Mouse (Mus musculus): Measurements from ENCODE around the gene Adal. TPM values are rescaled to one million over a fixed set of nuclear protein-coding genes. Genes with fewer than 3 reads are reported as not detected.
"Not testable (repeated sequence)": the region's sequence is repeated elsewhere in the genome, so short reads cannot be mapped to it uniquely, and the experiment has no call there.

The Adal gene
- 20.7 and 22.1 TPM in 2 replicates for polyA plus RNA-seq (2015; fragmentation: Nextera tagmentation; extraction: Ambion mirVana)

DNA sequence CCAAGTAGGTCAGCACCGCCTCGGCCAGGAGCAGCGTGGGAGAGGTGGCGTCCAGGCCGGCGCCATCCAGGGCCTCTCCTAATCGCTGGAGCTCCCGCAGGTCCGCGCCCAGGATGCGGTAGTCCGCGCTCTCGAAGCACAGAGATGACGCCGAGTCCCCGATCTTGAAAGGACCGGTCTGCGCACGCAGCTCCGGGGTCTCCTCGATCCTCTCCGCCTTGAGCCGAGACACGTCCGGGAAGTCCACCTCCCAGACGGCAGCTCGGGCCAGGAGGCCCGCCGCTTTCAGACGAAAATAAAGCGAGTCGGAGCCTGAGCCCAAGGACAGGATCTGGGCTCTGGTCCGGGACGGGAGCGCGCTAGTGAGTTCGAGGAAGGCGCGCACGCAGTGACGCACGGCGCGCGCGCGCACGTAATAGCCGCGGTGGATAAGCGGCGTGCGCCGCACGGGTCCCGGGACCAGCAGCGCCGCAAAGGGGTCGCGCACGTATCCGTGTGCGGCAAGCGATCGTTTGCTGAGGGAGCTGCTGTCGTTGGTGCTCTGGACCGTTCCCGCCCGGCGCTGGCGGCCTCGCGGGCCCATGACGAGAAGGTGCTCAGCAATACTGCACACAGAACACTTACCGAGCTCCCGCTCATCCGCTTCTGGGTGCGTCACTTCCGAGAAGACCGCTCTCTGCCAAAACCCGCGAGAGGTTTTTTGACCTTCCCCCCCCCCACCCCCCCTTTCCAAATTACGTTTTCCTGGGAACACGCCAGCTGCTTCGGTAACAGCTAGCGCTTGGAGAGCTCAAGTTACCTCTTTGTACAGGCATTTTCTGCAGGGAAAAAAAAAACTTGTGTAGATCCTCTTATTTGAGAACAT lies at the start of gene Adal, which contains the start of gene Lcmt2:
Gene Adal (plus strand): TSS at position 411 of the 865 bp plus-strand sequence.
Gene Lcmt2 (minus strand): TSS at position 636 of the 865 bp plus-strand sequence.
- under 1% methylated on average over 87 of the region's 87 CpGs for WGBS
- peaks cover 27% of the 10 kb centered on the region for H3K4me1 ChIP-seq

GRCm38 (mm10) chr2:121102051-121102450 lies 38.2 kb upstream of the Adal start:
- no peak for ATAC-seq (ENCODE audit: low FRiP score, low read depth)
- no peak overlapping the region for H3K4me3 ChIP-seq
- H3K9me3 ChIP-seq, result no peaks in the 10 kb centered on the region
- H3K36me3 ChIP-seq, result no peaks in the 10 kb centered on the region
- no peaks in the 10 kb centered on the region for H3K27me3 ChIP-seq
- H3K9ac ChIP-seq, result no peak overlapping the region
- H3K4me2 ChIP-seq (replicated peaks), result no peak overlapping the region
- H3K27ac ChIP-seq, result no peak overlapping the region
- no peaks in the 10 kb centered on the region for H3K4me1 ChIP-seq
- WGBS, result 34% methylated on average over 9 of the region's 9 CpGs

More for the DNA sequence above, at the start of gene Adal, which contains the start of gene Lcmt2:
- H3K4me2 ChIP-seq (replicated peaks), result peak within 1 kb of the TSS; percentile 94
- peaks cover 11% of the 10 kb centered on the region; the same call in 1 of the 2 replicates for H3K9me3 ChIP-seq
- no peaks in the 10 kb centered on the region for H3K27me3 ChIP-seq
- peak; percentile 95 for ATAC-seq (ENCODE audit: low FRiP score, low read depth)
- H3K27ac ChIP-seq, result peak within 1 kb of the TSS; percentile 98
- peaks cover 40% of the 10 kb centered on the region for H3K36me3 ChIP-seq
- peak within 1 kb of the TSS; percentile 73 for H3K4me3 ChIP-seq
- H3K9ac ChIP-seq, result peak within 1 kb of the TSS; percentile 91

DNA sequence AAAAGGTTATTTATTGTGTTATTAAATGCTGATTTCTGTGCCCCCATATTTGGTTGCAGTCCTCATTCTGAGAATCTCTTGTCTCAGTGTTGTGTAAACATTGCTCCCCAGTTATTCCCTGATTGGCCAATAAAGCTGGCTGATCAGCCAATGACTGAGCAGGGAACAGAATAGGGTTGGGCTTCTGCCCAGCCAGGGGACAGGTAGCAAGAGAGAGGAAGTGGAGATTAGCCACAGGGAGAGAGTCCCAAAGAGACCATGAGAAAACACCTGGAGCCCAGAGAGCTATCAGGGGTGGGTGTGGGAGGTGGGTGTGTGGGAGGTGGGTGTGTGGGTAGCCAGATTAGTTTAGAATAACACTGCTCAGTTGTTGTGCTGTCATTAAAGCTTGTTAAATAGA lies 34.3 kb upstream of the Adal start:
- Histone ChIP-seq H3K9ac (no peak overlapping the region), H3K27ac (no peak overlapping the region), H3K36me3 (no peaks in the 10 kb centered on the region), H3K4me2 (replicated peaks) (no peak overlapping the region), H3K4me1 (no peaks in the 10 kb centered on the region), H3K27me3 (no peaks in the 10 kb centered on the region), H3K9me3 (no peaks in the 10 kb centered on the region), H3K4me3 (no peak overlapping the region)
- no peak for ATAC-seq (ENCODE audit: low FRiP score, low read depth)

- no peak within 1 kb of the TSS for H3K9ac ChIP-seq
- H3K9me3 ChIP-seq, result no peaks in the 10 kb centered on the region
- no peak within 1 kb of the TSS for H3K4me3 ChIP-seq
- H3K4me2 ChIP-seq (replicated peaks), result no peak within 1 kb of the TSS
- no peaks in the 10 kb centered on the region for H3K36me3 ChIP-seq
- 83% methylated on average over 4 of the region's 4 CpGs for WGBS
- no peak within 1 kb of the TSS for H3K27ac ChIP-seq
- no peaks in the 10 kb centered on the region for H3K4me1 ChIP-seq
- ATAC-seq (ENCODE audit: low FRiP score, low read depth), result no peak
- no peaks in the 10 kb centered on the region for H3K27me3 ChIP-seq
Observed at GRCm38 (mm10) chr2:121109695-121110094, 30.5 kb upstream of the Adal start, which contains the start of gene Tgm7. Tgm7 (minus strand) TSS chr2:121109795.

DNA sequence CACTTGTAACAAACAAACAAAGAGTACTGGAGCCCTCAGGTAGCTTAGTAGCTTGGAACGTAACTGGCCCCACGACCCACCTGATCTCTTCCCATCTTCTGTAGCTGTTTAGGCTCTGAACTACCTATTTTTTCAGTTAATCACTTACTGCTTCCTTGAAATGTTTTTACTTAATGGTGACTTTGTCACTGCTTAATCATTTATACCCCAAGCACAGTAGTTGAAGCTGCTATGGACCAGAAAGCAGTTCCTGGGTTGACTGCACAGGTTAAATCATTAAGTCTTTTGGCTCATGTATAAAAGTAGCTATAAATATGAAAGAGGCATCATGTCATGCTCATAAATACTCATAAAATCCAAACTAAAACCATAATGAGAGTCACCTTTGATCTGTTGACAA lies 24.8 kb upstream of the Adal start:
- 0 out of 2 replicates have a peak, but pooled peaks cover 2% of the 10 kb centered on the region for H3K27me3 ChIP-seq
- WGBS, result 90% methylated on average over 2 of the region's 2 CpGs
- H3K4me3 ChIP-seq, result no peak overlapping the region
- no peak overlapping the region for H3K27ac ChIP-seq
- no peak overlapping the region for H3K4me2 ChIP-seq (replicated peaks)
- no peaks in the 10 kb centered on the region for H3K4me1 ChIP-seq
- H3K36me3 ChIP-seq, result no peaks in the 10 kb centered on the region
- no peak overlapping the region for H3K9ac ChIP-seq
- no peak for ATAC-seq (ENCODE audit: low FRiP score, low read depth)
- no peaks in the 10 kb centered on the region for H3K9me3 ChIP-seq

DNA sequence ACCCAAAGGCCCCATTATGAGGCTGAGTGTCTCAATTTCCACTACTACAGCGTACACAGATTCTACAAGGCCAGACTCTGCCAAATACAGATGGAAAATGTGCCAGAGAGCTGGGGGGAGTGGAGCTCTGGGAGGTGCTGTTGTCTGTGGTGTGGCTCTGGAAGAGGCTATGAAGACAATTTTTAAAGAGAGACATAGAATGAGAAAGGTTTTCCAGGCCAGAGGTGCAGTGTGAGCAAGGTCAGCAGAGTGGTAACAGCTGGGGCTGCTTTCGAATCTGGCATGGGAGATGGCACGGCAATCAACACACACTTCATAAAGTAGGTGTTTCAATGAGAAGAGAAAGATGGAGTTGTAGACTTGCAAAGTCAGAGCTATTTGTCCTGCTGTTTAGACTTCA lies 21.0 kb upstream of the Adal start:
- no peak for ATAC-seq (ENCODE audit: low FRiP score, low read depth)
- Histone ChIP-seq H3K27ac (no peak overlapping the region), H3K9ac (no peak overlapping the region), H3K4me2 (replicated peaks) (no peak overlapping the region), H3K4me3 (no peak overlapping the region), H3K36me3 (no peaks in the 10 kb centered on the region), H3K4me1 (no peaks in the 10 kb centered on the region), H3K9me3 (no peaks in the 10 kb centered on the region), H3K27me3 (0 out of 2 replicates have a peak, but pooled peaks cover 2% of the 10 kb centered on the region)
- WGBS, result 69% methylated on average over 3 of the region's 3 CpGs

DNA sequence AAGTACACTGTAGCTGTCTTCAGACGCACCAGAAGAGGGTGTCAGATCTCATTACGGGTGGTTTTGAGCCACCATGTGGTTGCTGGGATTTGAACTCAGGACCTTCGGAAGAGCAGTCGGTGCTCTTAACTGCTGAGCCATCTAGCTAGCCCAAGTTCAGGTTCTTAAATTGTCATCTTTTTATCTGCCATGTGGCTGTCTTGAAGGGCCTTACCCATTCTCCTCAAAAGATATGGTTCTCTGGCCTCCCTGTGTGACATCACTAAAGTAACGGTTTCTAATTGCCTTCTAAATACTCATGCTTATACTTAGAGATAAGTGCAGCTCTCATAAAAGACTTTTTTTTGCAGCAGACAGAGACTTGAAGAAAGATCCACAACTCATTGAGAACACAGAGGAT lies 13.9 kb upstream of the Adal start:
- not testable (repeated sequence) for H3K4me1 ChIP-seq; ATAC-seq (ENCODE audit: low FRiP score, low read depth); H3K4me3 ChIP-seq; H3K36me3 ChIP-seq; H3K4me2 ChIP-seq (replicated peaks); H3K27me3 ChIP-seq; H3K9me3 ChIP-seq; H3K27ac ChIP-seq; H3K9ac ChIP-seq
- 92% methylated on average over 5 of the region's 5 CpGs for WGBS

DNA sequence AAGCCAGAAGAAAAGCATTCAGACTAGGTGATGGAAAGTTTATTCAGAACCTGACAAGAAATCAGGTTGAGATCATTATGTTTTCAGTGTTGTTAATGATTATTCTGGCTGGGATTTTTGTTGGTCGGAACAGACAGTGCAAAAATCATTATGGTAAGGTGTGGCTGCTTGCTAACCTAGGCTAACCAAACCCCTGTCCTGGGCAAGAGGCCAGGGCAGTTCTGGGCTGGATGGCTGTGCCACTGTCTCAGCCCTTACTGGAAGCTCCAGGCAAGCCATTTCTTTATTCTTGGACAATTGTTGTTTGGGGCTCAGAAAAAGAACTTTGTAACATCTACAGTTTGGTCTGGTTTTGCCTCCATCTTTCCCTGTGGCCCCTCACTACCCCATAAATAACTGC lies 12.7 kb upstream of the Adal start:
- no peaks in the 10 kb centered on the region for H3K9me3 ChIP-seq
- 69% methylated on average over 1 of the region's 1 CpGs for WGBS
- H3K36me3 ChIP-seq, result no peaks in the 10 kb centered on the region
- no peak overlapping the region for H3K27ac ChIP-seq
- no peak overlapping the region for H3K9ac ChIP-seq
- no peak overlapping the region for H3K4me2 ChIP-seq (replicated peaks)
- no peak for ATAC-seq (ENCODE audit: low FRiP score, low read depth)
- no peaks in the 10 kb centered on the region for H3K27me3 ChIP-seq
- no peak overlapping the region for H3K4me3 ChIP-seq
- H3K4me1 ChIP-seq, result no peaks in the 10 kb centered on the region

DNA sequence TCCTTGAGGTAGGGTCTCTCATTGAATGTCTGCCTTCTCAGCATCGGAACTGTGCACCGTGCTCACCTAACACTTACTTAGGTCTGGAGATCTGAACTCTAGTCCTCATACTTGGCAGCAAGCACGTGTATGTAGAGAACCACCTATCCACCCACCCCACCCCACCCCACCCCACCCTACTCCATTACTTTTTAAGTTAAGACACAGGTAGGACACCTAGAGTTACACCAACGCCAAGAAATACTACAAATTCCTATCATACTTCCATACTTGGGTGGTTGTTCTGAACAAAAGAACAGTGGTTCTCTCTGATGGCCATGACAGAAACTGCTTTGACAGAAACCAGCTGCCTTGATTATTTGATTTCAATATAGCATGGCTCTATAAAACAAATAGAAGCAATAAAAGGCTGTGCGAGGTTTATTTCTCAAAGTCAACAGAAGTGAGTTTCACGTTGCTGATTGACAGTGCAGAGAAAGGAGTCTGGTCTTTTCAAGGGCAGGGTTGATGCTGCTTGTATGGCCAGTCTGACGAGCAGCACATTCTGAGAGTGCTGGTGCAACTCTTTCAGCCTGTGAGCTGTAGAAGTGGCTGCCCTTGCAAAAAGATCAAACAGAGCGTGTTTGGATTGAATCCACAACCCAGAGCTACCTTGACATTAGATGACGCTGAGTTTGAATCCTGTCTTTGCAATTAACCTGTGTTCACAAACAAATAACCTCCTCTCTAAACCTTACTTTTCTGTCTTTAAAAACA lies 11.2 kb upstream of the Adal start:
- Histone ChIP-seq H3K27me3 (no peaks in the 10 kb centered on the region), H3K9me3 (no peaks in the 10 kb centered on the region), H3K9ac (no peak overlapping the region), H3K4me1 (no peaks in the 10 kb centered on the region), H3K4me3 (no peak overlapping the region), H3K36me3 (no peaks in the 10 kb centered on the region), H3K4me2 (replicated peaks) (no peak overlapping the region), H3K27ac (no peak overlapping the region)
- 64% methylated on average over 9 of the region's 9 CpGs for WGBS
- no peak for ATAC-seq (ENCODE audit: low FRiP score, low read depth)

DNA sequence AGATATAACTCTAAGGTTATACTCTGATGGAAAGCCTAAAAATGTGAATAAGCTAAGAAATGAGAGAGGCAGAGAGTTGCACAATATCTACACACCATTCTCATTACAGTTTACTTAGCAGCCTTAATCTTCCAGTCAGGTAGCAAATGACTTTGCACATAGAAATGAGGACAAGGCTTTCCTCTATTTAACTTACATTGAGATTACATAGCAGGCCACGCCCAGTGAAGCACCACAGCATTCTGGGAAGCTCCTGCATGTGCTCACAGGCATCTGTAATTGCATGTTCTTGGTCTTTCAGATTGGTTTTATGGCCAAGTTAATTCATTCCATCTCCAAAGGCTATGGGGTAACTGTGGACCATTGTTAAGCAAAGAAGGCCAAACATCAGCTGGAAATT lies 7.4 kb upstream of the Adal start:
- no peak overlapping the region for H3K9ac ChIP-seq
- ATAC-seq (ENCODE audit: low FRiP score, low read depth), result no peak
- H3K36me3 ChIP-seq, result peaks cover 7% of the 10 kb centered on the region; the same call in 1 of the 2 replicates
- no peak overlapping the region for H3K27ac ChIP-seq
- no peaks in the 10 kb centered on the region for H3K4me1 ChIP-seq
- 72% methylated on average over 1 of the region's 1 CpGs for WGBS
- H3K9me3 ChIP-seq, result no peaks in the 10 kb centered on the region
- no peaks in the 10 kb centered on the region for H3K27me3 ChIP-seq
- H3K4me2 ChIP-seq (replicated peaks), result no peak overlapping the region
- no peak overlapping the region for H3K4me3 ChIP-seq

- H3K36me3 ChIP-seq, result peaks cover 24% of the 10 kb centered on the region
- no peak overlapping the region for H3K9ac ChIP-seq
- H3K4me1 ChIP-seq, result peaks cover 27% of the 10 kb centered on the region
- H3K4me2 ChIP-seq (replicated peaks), result no peak overlapping the region
- H3K27ac ChIP-seq, result no peak overlapping the region
- peaks cover 11% of the 10 kb centered on the region; the same call in 1 of the 2 replicates for H3K9me3 ChIP-seq
- no peak overlapping the region for H3K4me3 ChIP-seq
- H3K27me3 ChIP-seq, result no peaks in the 10 kb centered on the region
- 96% methylated on average over 4 of the region's 4 CpGs for WGBS
- no peak for ATAC-seq (ENCODE audit: low FRiP score, low read depth)
Observed at GRCm38 (mm10) chr2:121137371-121137770, 2.9 kb upstream of the Adal start.
